ENCODE assay signal across 8 mouse cellular contexts in the genomic region with DNA sequence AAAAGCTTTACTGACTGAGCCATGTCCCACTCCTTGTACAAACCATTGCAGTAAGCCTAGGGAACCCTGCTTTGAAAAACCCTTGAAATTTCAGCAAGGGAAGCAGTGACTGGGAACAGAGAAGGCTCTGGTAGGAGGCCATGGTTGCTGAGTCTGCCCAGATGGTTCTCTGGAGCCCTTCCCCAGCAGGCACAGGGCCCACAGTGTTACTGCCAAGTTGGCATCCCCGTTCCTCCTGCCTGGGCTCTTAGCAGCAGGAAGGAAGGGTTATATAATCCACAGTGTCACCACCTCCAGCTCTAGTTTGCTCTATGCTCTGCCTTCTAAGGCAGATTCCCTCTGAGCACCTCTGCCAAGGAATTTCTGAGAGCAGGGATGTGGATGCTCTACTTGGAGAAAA.
DNase-seq lines count a peak whose midpoint lies in the region; ATAC-seq lines count a peak whose summit lies in the region.
"Had no signal": no experiment of that assay in that cellular context is flagged by ENCODE, and none has a peak within 500 bp of the region (broad histone marks: within the 10 kb centered on the region; RNA-seq: fewer than 3 reads in every experiment).

No protein-coding gene starts in this region.

- H3K4me3 ChIP-seq in intestine, embryonic 15.5 days (replicated peaks): no peak overlapping the region
- no peak overlapping the region for H3K4me3 ChIP-seq in hindbrain, embryonic 13.5 days

- H3K4me2 ChIP-seq in intestine, embryonic 15.5 days (replicated peaks): no peak overlapping the region
- H3K4me2 ChIP-seq in hindbrain, embryonic 13.5 days: no peak overlapping the region
- H3K4me2 ChIP-seq: lung, embryonic 14.5 days had no signal

- WGBS in intestine, embryonic 15.5 days: 55% methylated on average over 1 of the region's 1 CpGs
- 84% methylated on average over 1 of the region's 1 CpGs for WGBS in hindbrain, embryonic 13.5 days

- H3K9me3 ChIP-seq in intestine, embryonic 15.5 days: no peaks in the 10 kb centered on the region
- no peaks in the 10 kb centered on the region for H3K9me3 ChIP-seq in hindbrain, embryonic 13.5 days

- no peak overlapping the region for H3K9ac ChIP-seq in intestine, embryonic 15.5 days
- no peak overlapping the region for H3K9ac ChIP-seq in hindbrain, embryonic 13.5 days
- H3K9ac ChIP-seq: lung, embryonic 14.5 days had no signal

- H3K4me1 ChIP-seq in intestine, embryonic 15.5 days (replicated peaks): no peaks in the 10 kb centered on the region
- no peaks in the 10 kb centered on the region for H3K4me1 ChIP-seq in hindbrain, embryonic 13.5 days (replicated peaks)

- no peaks in the 10 kb centered on the region for H3K36me3 ChIP-seq in intestine, embryonic 15.5 days
- H3K36me3 ChIP-seq in hindbrain, embryonic 13.5 days: no peaks in the 10 kb centered on the region

- H3K27ac ChIP-seq in intestine, embryonic 15.5 days: no peak overlapping the region
- no peak overlapping the region for H3K27ac ChIP-seq in hindbrain, embryonic 13.5 days

- no peaks in the 10 kb centered on the region for H3K27me3 ChIP-seq in intestine, embryonic 15.5 days (replicated peaks)
- H3K27me3 ChIP-seq in hindbrain, embryonic 13.5 days: no peaks in the 10 kb centered on the region

- DNase-seq in Muller cell, postnatal 12 days (ENCODE audit: inconsistent ontology term): peak; percentile 71
- peak; percentile 7 for DNase-seq in adrenal gland, adult 8-10 months
- DNase-seq in frontal cortex, postnatal 14 days (ENCODE audit: low spot score in 2 of 2): peak; percentile 65 to 69
- DNase-seq in layer of hippocampus, postnatal 10 days (ENCODE audit: low spot score in 2 of 2): peak; percentile 91 to 93
- no peak for DNase-seq in spleen, postnatal 10 days (ENCODE audit: low spot score in 2 of 2)
- DNase-seq: lung, embryonic 14.5 days had no signal

- no peak for ATAC-seq in intestine, embryonic 15.5 days
- ATAC-seq in hindbrain, embryonic 13.5 days (ENCODE audit: low FRiP score): no peak

Comparison
In these comparisons a context has a peak if more than half of its experiments do, and no peak if none do; other contexts are left out.
1. DNase-seq: peak in Muller cell, postnatal 12 days (single experiment), adrenal gland, adult 8-10 months (single experiment), frontal cortex, postnatal 14 days (2 of 2) and layer of hippocampus, postnatal 10 days (2 of 2); none in spleen, postnatal 10 days (0 of 2).